In genomic region chr11:117828149-117828887, GRCm38 (mm10) we compare ENCODE assay signal across 9 mouse cellular contexts. TPM values are rescaled to one million over a fixed set of nuclear protein-coding genes. Genes with fewer than 3 reads are reported as not detected.
A peak's percentile ranks its signal among the peaks of the same experiment; 100 is the strongest.
DNase-seq lines count a peak whose midpoint lies in the region; ATAC-seq and TF ChIP-seq lines count a peak whose summit lies in the region.
"Had no signal": no experiment of that assay in that cellular context is flagged by ENCODE, and none has a peak within 500 bp of the region (broad histone marks: within the 10 kb centered on the region; RNA-seq: fewer than 3 reads in every experiment).

No protein-coding gene starts in this region.

- H3K36me3 ChIP-seq in kidney, postnatal 0 days (ENCODE audit: insufficient read depth, low read length), result no peaks in the 10 kb centered on the region
- no peaks in the 10 kb centered on the region for H3K36me3 ChIP-seq in myocyte (ENCODE audit: control insufficient read depth, insufficient read depth)

- H3K9ac ChIP-seq in kidney, postnatal 0 days (ENCODE audit: low read depth, low read length), result no peak overlapping the region

- no peak overlapping the region; the same call in 1 of the 2 replicates for H3K4me2 ChIP-seq in kidney, postnatal 0 days (ENCODE audit: low read length)
- peak overlapping the region; percentile 94 for H3K4me2 ChIP-seq in myocyte (ENCODE audit: low read depth)

- no peaks in the 10 kb centered on the region for H3K9me3 ChIP-seq in kidney, postnatal 0 days (replicated peaks; ENCODE audit: low read length)

- 0 out of 2 replicates have a peak, but pooled peaks have one; percentile 12 for ATAC-seq in erythroblast, adult 5-6 weeks (replicated peaks; ENCODE audit: low FRiP score, poor library complexity, severe bottlenecking)
- ATAC-seq in kidney, postnatal 0 days (replicated peaks; ENCODE audit: low FRiP score, low read depth), result no peak

- no peak for TF ChIP-seq POLR2A in myocyte (IDR thresholded peaks at IDR 0.05; ENCODE audit: insufficient read length, low read depth)
- TF ChIP-seq POLR2A in cerebellum, adult 2 months (IDR thresholded peaks at IDR 0.05; ENCODE audit: borderline replicate concordance, insufficient read depth, low read length), result no peak

- H3K4me3 ChIP-seq in kidney, postnatal 0 days (replicated peaks; ENCODE audit: low read depth, low read length), result no peak overlapping the region
- peak overlapping the region; percentile 45 for H3K4me3 ChIP-seq in myocyte
- H3K4me3 ChIP-seq in cerebellum, adult 2 months (replicated peaks; ENCODE audit: insufficient read depth, low read depth, low read length), result no peak overlapping the region

- TF ChIP-seq CTCF in kidney, postnatal 0 days (IDR thresholded peaks at IDR 0.05; ENCODE audit: low read depth), result no peak
- TF ChIP-seq CTCF in cerebellum, adult 2 months (IDR thresholded peaks at IDR 0.05; ENCODE audit: borderline replicate concordance, insufficient read depth, low read depth, low read length), result no peak

- H3K79me2 ChIP-seq in myocyte (ENCODE audit: control insufficient read depth, insufficient read depth), result peaks cover 7% of the 10 kb centered on the region

- WGBS in kidney, postnatal 0 days, result 66% methylated on average over 18 of the region's 18 CpGs
- 60% methylated on average over 18 of the region's 18 CpGs for WGBS in cerebellum, adult 2 months

- DNase-seq in adrenal gland, postnatal 10 days, result peak; percentile 59
- no peak for DNase-seq in adrenal gland, adult 18-20 months (ENCODE audit: low spot score in 2 of 2)
- DNase-seq in B cell, adult 2 months, result peak; percentile 82
- no peak for DNase-seq in kidney, postnatal 0 days (ENCODE audit: low spot score)
- DNase-seq in right cerebral cortex, postnatal 36 days (ENCODE audit: low spot score in 2 of 2), result no peak
- no peak for DNase-seq in cerebellum, adult 2 months

- peak overlapping the region; percentile 80 for H3K27ac ChIP-seq in kidney, postnatal 0 days
- no peak overlapping the region for H3K27ac ChIP-seq in cerebellum, adult 2 months (ENCODE audit: insufficient read depth, low read length)

- H3ac ChIP-seq in myocyte (ENCODE audit: control insufficient read depth, insufficient read length), result no peak overlapping the region

- H3K4me1 ChIP-seq in kidney, postnatal 0 days (replicated peaks; ENCODE audit: insufficient read depth, low read length), result peaks cover 33% of the 10 kb centered on the region; the same call in 1 of the 2 replicates
- peaks cover 10% of the 10 kb centered on the region; the same call in 1 of the 2 replicates for H3K4me1 ChIP-seq in cerebellum, adult 2 months (ENCODE audit: control insufficient read depth, insufficient read depth, low read length)

- H3K27me3 ChIP-seq in kidney, postnatal 0 days (ENCODE audit: insufficient read depth, low read length), result no peaks in the 10 kb centered on the region
- no peaks in the 10 kb centered on the region for H3K27me3 ChIP-seq in myocyte (ENCODE audit: control insufficient read depth, insufficient read depth, insufficient read length)
- H3K27me3 ChIP-seq in cerebellum, adult 2 months (ENCODE audit: control insufficient read depth, insufficient read depth, low read length), result no peaks in the 10 kb centered on the region; the same call in 1 of the 2 replicates

TF ChIP-seq in myocyte, 11 proteins besides CTCF, POLR2A, EP300 and RAD21:
- TF ChIP-seq CEBPB (IDR thresholded peaks at IDR 0.05; ENCODE audit: insufficient read depth, poor library complexity, severe bottlenecking), result 0 out of 2 replicates have a peak, but pooled peaks have one; percentile 22
- no peak for TF ChIP-seq TCF3 (IDR thresholded peaks at IDR 0.05; ENCODE audit: insufficient read length, low read depth)
TF ChIP-seq in myocyte: peak in this region for 1.

RNA-seq across cellular contexts. Expression of gene Tk1, which starts 2.4 kb away (rescaled TPM):
- 10 to 100 TPM; 39.7 to 47.3 TPM for total RNA-seq in adrenal gland, postnatal 10 days (2021)
- 1 to 10 TPM; 2.2 to 3.8 TPM for total RNA-seq in adrenal gland, adult 18-20 months (2021)
- 89.2 and 89.4 TPM in 2 replicates for total RNA-seq in erythroblast, adult 5-6 weeks (2015; ENCODE audit: low replicate concordance)
- total RNA-seq in erythroblast, adult 5-6 weeks (2017; ENCODE audit: low replicate concordance), result 157 and 212 TPM in 2 replicates
- 51.6 and 64.0 TPM in 2 replicates for polyA plus RNA-seq in kidney, postnatal 0 days (2015; fragmentation: Nextera tagmentation; extraction: Ambion mirVana)
- 52.8 TPM for polyA plus RNA-seq in myocyte (2012; fragmentation: generic; extraction: Trizol)
- 0.78 and 1.2 TPM in 2 replicates for polyA plus RNA-seq in cerebellum, adult 2 months (2012; rRNA removed)

RNA-seq across cellular contexts. Expression of gene Afmid, which starts 2.6 kb away (rescaled TPM):
- total RNA-seq in adrenal gland, postnatal 10 days (2021), result 10 to 100 TPM; 14.1 to 17.7 TPM
- total RNA-seq in adrenal gland, adult 18-20 months (2021), result 1 to 10 TPM; 4.7 to 6.1 TPM
- 37.0 and 47.3 TPM in 2 replicates for total RNA-seq in erythroblast, adult 5-6 weeks (2015; ENCODE audit: low replicate concordance)
- 67.8 and 81.4 TPM in 2 replicates for total RNA-seq in erythroblast, adult 5-6 weeks (2017; ENCODE audit: low replicate concordance)
- 4.5 and 5.4 TPM in 2 replicates for polyA plus RNA-seq in kidney, postnatal 0 days (2015; fragmentation: Nextera tagmentation; extraction: Ambion mirVana)
- polyA plus RNA-seq in myocyte (2012; fragmentation: generic; extraction: Trizol), result 6.1 TPM
- 3.4 and 3.8 TPM in 2 replicates for polyA plus RNA-seq in cerebellum, adult 2 months (2012; rRNA removed)

RNA-seq across cellular contexts. Expression of gene Gm20708, which starts 18.9 kb away (rescaled TPM):
- under 1 TPM; 0.57 to 0.58 TPM for total RNA-seq in adrenal gland, postnatal 10 days (2021)
- total RNA-seq in adrenal gland, adult 18-20 months (2021), result under 1 TPM in 1 of 2 experiments, not detected in 1; 0.80 TPM
- 62.3 and 66.5 TPM in 2 replicates for total RNA-seq in erythroblast, adult 5-6 weeks (2015; ENCODE audit: low replicate concordance)
- total RNA-seq in erythroblast, adult 5-6 weeks (2017; ENCODE audit: low replicate concordance), result 31.9 and 39.7 TPM in 2 replicates
- 0.19 and 0.21 TPM in 2 replicates for polyA plus RNA-seq in kidney, postnatal 0 days (2015; fragmentation: Nextera tagmentation; extraction: Ambion mirVana)
- polyA plus RNA-seq in myocyte (2012; fragmentation: generic; extraction: Trizol), result 0.35 TPM
- polyA plus RNA-seq in cerebellum, adult 2 months (2012; rRNA removed), result 0.78 and 0.93 TPM in 2 replicates
- polyA plus RNA-seq: large intestine, adult 2 months had no signal

RNA-seq across cellular contexts. Expression of gene Syngr2, which starts 18.9 kb away (rescaled TPM):
- 10 to 100 TPM; 60.2 to 69.5 TPM for total RNA-seq in adrenal gland, postnatal 10 days (2021)
- 100 to 1,000 TPM in 1 of 2 experiments, 10 to 100 TPM in 1; 65.4 to 101 TPM for total RNA-seq in adrenal gland, adult 18-20 months (2021)
- 52.9 and 77.2 TPM in 2 replicates for total RNA-seq in erythroblast, adult 5-6 weeks (2015; ENCODE audit: low replicate concordance)
- 32.5 and 46.5 TPM in 2 replicates for total RNA-seq in erythroblast, adult 5-6 weeks (2017; ENCODE audit: low replicate concordance)
- 107 and 115 TPM in 2 replicates for polyA plus RNA-seq in kidney, postnatal 0 days (2015; fragmentation: Nextera tagmentation; extraction: Ambion mirVana)
- polyA plus RNA-seq in myocyte (2012; fragmentation: generic; extraction: Trizol), result 109 TPM
- 14.0 and 14.7 TPM in 2 replicates for polyA plus RNA-seq in cerebellum, adult 2 months (2012; rRNA removed)

RNA-seq across cellular contexts. Expression of gene Birc5, which starts 20.7 kb away (rescaled TPM):
- total RNA-seq in adrenal gland, postnatal 10 days (2021), result 10 to 100 TPM; 23.3 to 28.0 TPM
- 1 to 10 TPM in 1 of 2 experiments, under 1 TPM in 1; 0.61 to 1.2 TPM for total RNA-seq in adrenal gland, adult 18-20 months (2021)
- 83.4 and 115 TPM in 2 replicates for total RNA-seq in erythroblast, adult 5-6 weeks (2015; ENCODE audit: low replicate concordance)
- 178 and 180 TPM in 2 replicates for total RNA-seq in erythroblast, adult 5-6 weeks (2017; ENCODE audit: low replicate concordance)
- polyA plus RNA-seq in kidney, postnatal 0 days (2015; fragmentation: Nextera tagmentation; extraction: Ambion mirVana), result 145 and 155 TPM in 2 replicates
- polyA plus RNA-seq in myocyte (2012; fragmentation: generic; extraction: Trizol), result 60.7 TPM
- polyA plus RNA-seq in cerebellum, adult 2 months (2012; rRNA removed), result 0.86 and 1.2 TPM in 2 replicates

Comparison
In these comparisons a context has a peak if more than half of its experiments do, and no peak if none do; other contexts are left out.
1. DNase-seq: peak in adrenal gland, postnatal 10 days (single experiment) and B cell, adult 2 months (2 of 2); none in adrenal gland, adult 18-20 months (0 of 2), kidney, postnatal 0 days (single experiment), right cerebral cortex, postnatal 36 days (0 of 2) and cerebellum, adult 2 months (0 of 2).
2. RNA of gene Tk1, which starts 2.4 kb away (total RNA-seq): 89.2 to 212 TPM in erythroblast, adult 5-6 weeks and 39.7 to 47.3 TPM in adrenal gland, postnatal 10 days; 2.2 to 3.8 TPM in adrenal gland, adult 18-20 months; every median in the first group is over 4 times any median in the second.
3. RNA of gene Gm20708, which starts 18.9 kb away (total RNA-seq): 31.9 to 66.5 TPM in erythroblast, adult 5-6 weeks; 0.80 TPM in adrenal gland, adult 18-20 months and 0.57 to 0.58 TPM in adrenal gland, postnatal 10 days; every median in the first group is over 10 times any median in the second.